Mouse (Mus musculus) C2C12 (cell line): ENCODE measurements at regions not wholly inside any gene's neighbourhood (a gene's known extent, or its start where the extent isn't known, plus 50 kb on each side); places are given as distances from the start of the nearest gene placed in this dataset.
A peak's percentile ranks its signal among the peaks of the same experiment; 100 is the strongest.

Experiments
- CEBPB ChIP-seq: IDR thresholded peaks from one replicate; pipeline ENCODE4 v1.6.1; 2011; ENCODE audit warnings: low read depth, mild to moderate bottlenecking, control low read depth, moderate library complexity
- CTCF ChIP-seq: IDR thresholded peaks from one replicate; pipeline ENCODE4 v1.5.1; 2011; ENCODE audit not compliant: control insufficient read depth, insufficient read depth, insufficient read length
- FOSL1 ChIP-seq: IDR thresholded peaks from one replicate; pipeline ENCODE4 v1.8.0; 2011; ENCODE audit warnings: mild to moderate bottlenecking, low read length; ENCODE audit not compliant: poor library complexity, insufficient read depth, severe bottlenecking
- MAX ChIP-seq: IDR thresholded peaks from one replicate; pipeline ENCODE4 v1.6.1; 2011; ENCODE audit warnings: mild to moderate bottlenecking, control low read depth
- MYOD1 ChIP-seq: IDR thresholded peaks from one replicate; pipeline ENCODE4 v1.6.1; 2011; ENCODE audit warnings: low read depth; ENCODE audit not compliant: control insufficient read depth, insufficient read length
- MYOG ChIP-seq: IDR thresholded peaks from one replicate; pipeline ENCODE4 v1.6.1; 2011; ENCODE audit not compliant: control insufficient read depth, insufficient read length; ENCODE audit errors: extremely low read depth
- USF1 ChIP-seq: IDR thresholded peaks from one replicate; pipeline ENCODE4 v1.6.1; 2011; ENCODE audit warnings: low read depth, mild to moderate bottlenecking, control low read depth, moderate library complexity

- TF ChIP-seq CTCF (no peak), MAX (no peak), USF1 (no peak), CEBPB (peak; percentile 81), MYOD1 (peak; percentile 48), MYOG (no peak), FOSL1 (peak; percentile 10)
Observed at GRCm38 (mm10) chr15:40365613-40366012, 231.4 kb downstream of the 9330182O14Rik start.
